Mouse (Mus musculus) G1E (cell line): Measurements from ENCODE around the gene Crebbp.

Experiments used
- CTCF ChIP-seq: IDR thresholded peaks from 2 replicates; pipeline ENCODE4 v1.5.1; 2012; ENCODE audit warnings: low read depth, low read length, inconsistent platforms, mixed read lengths
- GATA1 ChIP-seq: IDR thresholded peaks from 2 replicates; pipeline ENCODE4 v1.6.1; 2012; ENCODE audit warnings: borderline replicate concordance, low read length, inconsistent platforms, mixed read lengths
- GATA2 ChIP-seq: IDR thresholded peaks from 2 replicates; pipeline ENCODE4 v1.6.1; 2012; ENCODE audit warnings: low read depth, low read length, inconsistent platforms, borderline replicate concordance
- POLR2AphosphoS5 ChIP-seq: IDR thresholded peaks from 2 replicates; pipeline ENCODE4 v1.6.1; 2012; ENCODE audit warnings: low read depth, low read length, inconsistent platforms; ENCODE audit not compliant: insufficient replicate concordance

GRCm38 (mm10) chr16:4032341-4032748 lies 181.5 kb downstream of the Crebbp start:
- TF ChIP-seq CTCF = no peak
- TF ChIP-seq POLR2AphosphoS5 = no peak
- TF ChIP-seq GATA2 = no peak
- no peak for TF ChIP-seq GATA1
